Mouse (Mus musculus): ENCODE measurements at regions not wholly inside any gene's neighbourhood (a gene's known extent, or its start where the extent isn't known, plus 50 kb on each side); places are given as distances from the start of the nearest gene placed in this dataset.

DNA sequence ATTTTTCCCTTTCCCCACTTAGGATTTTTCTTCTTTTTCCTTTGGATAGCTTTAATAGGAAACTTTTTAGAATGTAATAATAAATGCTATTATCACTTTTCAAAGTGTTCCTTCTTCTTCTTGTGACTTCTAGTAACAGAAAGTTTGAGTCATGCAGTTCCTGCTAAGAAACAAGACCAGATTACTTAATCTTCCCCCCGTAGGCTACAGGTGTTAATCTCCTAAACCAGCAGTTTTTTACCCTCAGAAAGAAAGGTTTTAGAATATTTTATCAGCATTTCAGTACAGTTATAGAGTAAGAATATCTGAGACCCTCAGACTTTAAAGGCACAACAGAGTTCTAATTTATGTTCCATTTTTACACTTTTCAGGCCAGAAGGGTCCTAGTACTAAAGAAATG lies 1128.7 kb downstream of the Slitrk1 start:
- no peaks in the 10 kb centered on the region for H3K9me3 ChIP-seq (replicated peaks; ENCODE audit: control insufficient read depth, low read length)
- H3K27me3 ChIP-seq (ENCODE audit: control insufficient read depth, insufficient read depth, low read length): no peaks in the 10 kb centered on the region
- no peaks in the 10 kb centered on the region for H3K36me3 ChIP-seq (replicated peaks; ENCODE audit: control insufficient read depth, insufficient read depth, low read depth, low read length)
- H3K4me3 ChIP-seq (ENCODE audit: low read depth, low read length): no peak overlapping the region
- H3K4me1 ChIP-seq (ENCODE audit: control insufficient read depth, insufficient read depth, low read length): no peaks in the 10 kb centered on the region
- ATAC-seq (replicated peaks; ENCODE audit: insufficient number of reproducible peaks, low FRiP score, low TSS enrichment, low read depth) (no peak), DNase-seq (ENCODE audit: low spot score) (no peak)
- 76% methylated on average over 1 of the region's 1 CpGs for WGBS
- no peak overlapping the region for H3K9ac ChIP-seq (replicated peaks; ENCODE audit: low read length)
- no peak overlapping the region for H3K27ac ChIP-seq (replicated peaks; ENCODE audit: low read depth, low read length)
- no peak overlapping the region for H3K4me2 ChIP-seq (ENCODE audit: low read depth, low read length)

All from embryonic facial prominence, embryonic 11.5 days (tissue).